Mouse (Mus musculus) 3134 (cell line): ENCODE measurements around the gene Fam24b.

Source experiments
- DNase-seq: peaks from one replicate; pipeline ENCODE4 v3.0.0-alpha.2; 2011; ENCODE audit warnings: low spot score; ENCODE audit not compliant: insufficient read length; ENCODE audit errors: extremely low read depth

The Fam24b gene

DNA sequence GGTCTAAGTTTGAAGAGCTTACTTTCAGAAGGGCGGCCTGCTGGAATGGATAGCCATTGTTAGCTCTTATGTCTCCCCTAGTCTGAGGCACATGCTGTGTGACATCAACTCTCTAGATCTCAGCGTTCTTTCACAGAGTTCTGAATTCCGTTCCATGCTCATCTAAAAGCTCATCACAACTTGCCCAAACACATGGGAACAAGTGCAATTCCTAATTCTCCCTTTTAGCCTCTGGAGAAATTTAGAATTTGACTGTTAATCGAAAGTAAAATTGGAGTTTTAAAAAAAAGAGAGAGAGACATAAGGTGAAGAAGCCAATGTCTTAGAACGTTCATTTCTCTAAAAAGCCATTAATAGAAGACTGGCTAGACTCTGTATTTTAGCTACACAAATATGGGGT, at the start of gene Fam24b:
Gene Fam24b (minus strand): TSS at position 101 of the 400 bp plus-strand sequence.
- DNase-seq = no peak

DNA sequence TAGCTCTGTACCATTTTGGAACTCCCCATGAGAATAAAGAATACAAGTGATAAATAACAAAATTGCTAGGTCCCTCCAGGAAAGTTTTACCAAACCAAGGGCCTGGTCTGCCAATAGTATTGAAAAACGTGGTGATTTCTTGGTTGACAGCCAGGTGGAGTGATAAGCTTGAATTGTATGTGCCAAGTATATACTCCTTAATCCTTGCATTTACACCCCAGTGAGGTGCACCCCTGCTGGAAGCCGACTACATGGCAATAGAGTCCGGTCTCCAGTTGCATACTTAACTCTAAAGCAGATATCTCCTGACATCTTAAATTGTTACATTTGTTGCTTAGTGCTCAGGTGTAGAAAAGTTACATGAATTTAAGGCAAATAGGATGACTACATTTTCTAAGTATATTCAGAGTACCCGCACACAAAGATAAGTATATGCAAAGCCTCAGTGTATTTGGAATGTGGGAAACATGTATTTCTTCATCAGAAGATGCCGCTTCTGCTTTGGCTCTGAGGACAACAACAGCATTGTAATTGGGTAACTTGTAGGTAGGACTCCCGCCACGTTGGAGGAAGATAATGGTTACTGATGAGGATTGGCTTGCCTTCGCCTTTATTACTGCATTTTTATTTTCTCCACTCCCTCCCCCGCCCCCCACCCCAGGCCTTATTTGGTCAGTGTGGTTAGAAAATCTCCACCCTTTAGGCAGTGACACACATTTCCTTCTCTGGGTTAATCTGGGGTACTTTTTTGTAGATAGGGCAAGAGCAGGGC, 42.8 kb upstream of the Fam24b start:
- no peak for DNase-seq

DNA sequence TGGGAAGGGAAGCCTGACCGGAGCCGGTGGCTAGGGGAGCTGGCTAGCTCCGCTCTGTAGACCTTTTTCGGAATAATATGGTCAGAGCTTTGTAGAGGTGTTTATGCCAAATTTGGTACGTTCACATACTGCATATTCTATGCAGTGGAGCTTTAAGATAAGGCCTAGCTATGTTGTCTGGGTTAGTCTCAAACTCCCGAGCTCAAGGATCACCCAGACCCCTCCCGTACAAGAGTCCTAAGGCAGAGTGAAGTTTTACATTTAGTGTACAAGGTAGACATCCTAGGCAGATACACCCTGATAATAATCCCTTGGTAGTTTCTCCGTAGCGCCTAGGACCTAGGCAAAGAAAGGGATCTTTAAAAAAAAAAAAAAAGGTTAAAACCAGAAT, 42.1 kb upstream of the Fam24b start:
- no peak for DNase-seq

DNA sequence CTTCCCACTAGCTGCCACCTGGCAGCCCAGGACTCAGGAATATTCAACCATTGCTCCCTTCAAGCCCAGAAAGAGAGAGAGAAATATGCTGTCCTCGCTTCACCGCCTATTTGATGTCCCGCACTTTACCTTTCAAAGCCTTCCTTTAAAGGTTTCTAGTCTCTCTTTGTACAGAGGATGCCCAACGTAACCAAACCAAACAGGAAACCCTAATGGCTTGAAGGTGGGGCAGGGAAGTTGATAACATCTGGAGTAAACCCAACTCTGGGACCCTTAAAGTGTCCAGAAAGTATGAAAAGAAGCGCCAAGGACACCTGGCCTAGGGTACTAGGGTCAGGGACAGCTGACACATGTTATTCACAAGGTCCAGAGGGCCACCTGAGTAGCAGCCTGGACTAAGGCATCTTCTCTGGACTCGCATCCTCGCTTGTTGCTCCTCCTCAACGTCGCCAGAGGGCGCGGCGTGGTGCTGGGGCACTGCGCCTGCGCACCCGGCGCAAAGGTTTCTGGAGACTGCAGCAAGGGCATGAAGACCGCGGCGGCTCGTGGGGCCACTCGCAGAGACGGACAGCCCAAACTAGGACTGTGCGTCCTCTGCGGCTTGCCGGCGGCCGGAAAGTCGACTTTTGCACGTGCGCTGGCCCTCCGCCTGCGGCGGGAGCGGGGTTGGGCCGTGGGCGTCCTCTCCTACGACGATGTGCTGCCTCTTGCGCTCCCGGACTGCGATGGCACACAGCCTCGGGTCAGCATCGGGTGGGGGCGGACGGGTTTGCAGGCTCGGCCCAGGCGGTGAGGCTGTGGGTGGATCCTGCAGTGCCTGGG, 41.5 kb upstream of the Fam24b start, which contains the start of gene Pstk:
Gene Pstk (plus strand): TSS at position 494 of the 822 bp plus-strand sequence.
- DNase-seq = peak; percentile 95

DNA sequence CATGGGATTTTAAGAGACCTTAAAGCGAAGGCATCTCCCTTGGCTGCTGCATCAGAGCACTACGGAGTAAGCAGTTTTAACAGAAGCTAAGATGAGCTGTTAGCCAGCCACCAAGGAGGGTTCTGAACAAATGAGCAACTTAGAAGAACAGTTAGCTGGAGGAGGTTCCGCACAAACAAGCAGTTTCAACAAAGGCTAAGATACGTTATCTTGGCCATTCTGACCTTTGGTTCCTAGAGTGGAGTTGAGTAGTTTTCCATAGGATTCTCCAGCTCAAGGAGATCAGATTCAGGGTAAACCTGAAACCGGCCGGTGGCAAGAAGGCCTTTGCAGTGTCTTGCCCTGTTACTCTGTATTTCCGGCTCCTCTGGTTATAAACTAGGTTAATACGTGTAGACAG, 34.8 kb upstream of the Fam24b start:
- no peak for DNase-seq

DNA sequence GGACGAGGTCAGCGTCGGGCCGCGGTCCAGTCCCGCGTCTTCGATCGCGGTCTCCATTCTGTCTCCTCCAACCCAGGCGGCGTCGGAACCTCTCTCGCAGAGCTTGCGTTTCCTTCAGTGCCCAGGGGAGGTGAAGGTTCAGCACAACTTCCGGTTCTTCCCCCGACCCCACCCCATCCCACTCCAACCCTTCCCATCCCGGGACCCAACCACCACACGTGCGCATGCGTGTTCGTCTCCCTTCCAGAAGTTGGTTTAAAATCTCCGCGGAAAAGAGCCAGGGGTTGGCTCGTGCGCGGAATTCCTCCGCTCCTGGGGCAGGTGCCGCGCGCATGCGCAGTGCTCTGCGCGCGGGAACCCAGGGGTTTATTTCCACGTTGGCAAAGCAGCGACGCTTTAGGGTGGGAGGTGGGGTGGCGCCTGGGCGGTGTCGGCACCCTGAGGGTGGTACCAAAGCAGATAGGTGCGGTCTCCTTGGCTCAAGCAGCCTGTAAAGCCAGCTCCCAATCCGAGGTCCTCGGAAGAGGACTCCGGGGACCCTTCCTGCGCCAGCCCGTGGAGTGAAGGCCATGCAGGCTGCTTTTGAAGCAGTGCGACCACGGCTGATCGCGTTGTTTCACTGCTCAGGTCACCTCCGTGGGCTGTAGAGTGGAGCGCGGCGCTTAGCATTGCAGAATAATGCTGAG, 33.4 kb upstream of the Fam24b start, which contains the start of gene 2310057M21Rik:
Gene 2310057M21Rik (minus strand): TSS at position 145 of the 686 bp plus-strand sequence.
- DNase-seq = peak; percentile 93

DNA sequence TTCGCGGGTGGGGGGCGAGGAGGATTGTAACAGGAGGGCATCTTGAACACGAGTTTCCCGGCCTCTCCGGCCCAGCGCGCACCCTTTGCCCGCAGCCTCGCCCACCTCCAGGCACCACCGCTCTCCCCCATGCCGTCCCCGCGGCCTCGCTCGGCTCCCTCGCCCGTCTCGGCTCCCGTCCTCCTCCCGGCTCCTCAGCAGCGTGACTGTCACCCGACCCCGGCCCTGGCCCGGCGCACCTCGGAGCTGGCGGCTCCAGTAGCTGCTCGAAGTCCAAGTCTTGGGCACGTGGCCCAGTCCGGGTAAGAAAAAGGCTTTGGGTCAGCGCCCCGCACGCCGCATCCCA, 32.9 kb upstream of the Fam24b start:
- no peak for DNase-seq

DNA sequence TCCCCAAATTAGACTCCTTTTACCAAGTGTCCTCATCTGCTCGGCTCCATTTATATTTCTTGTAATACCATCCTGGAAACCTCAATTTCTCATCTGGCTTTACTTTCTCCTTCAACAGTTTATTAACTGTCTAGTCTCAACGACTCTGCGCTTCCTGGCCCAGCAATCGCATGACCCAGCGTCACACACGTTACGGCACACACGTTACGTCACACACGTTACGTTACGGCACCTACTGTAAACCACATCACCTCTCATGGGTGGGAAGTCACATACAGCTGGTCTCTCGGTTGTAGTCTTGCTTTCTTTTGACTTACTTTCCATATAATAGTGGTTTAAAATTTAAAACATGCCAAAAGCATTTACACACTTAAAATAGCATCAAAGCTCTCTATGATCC, 26.8 kb upstream of the Fam24b start:
- DNase-seq = no peak

DNA sequence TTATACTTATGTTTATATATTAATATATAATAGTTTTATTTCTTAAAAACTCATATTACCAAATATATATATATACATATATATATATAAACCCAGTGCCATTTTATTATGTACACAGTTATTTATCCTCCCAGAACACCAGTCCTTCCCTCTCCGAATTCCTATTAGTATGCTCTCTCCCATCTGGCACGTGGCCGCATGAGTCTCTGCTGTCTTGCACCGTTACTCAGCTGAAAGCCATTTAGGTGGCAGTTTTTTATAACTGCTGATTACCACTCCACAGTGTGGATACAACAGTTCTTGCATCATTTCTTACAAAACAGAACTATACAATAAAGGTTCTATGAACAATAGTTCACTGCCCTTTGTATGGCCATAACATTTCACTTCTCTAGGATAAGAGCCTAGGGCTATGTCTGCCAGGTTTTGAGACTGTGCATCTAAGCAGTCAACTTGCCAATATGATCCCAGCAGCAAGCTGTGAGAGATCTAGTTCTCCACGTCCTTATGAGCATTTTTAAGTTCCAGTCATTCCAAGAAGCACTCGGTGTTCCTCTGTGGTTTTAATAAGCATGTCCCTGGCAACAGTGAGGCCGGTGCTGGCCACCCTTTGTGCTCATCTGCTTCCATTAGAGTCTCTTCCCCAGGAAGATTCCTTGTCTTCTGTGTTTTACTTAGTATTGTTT, 16.7 kb upstream of the Fam24b start:
- no peak for DNase-seq

DNA sequence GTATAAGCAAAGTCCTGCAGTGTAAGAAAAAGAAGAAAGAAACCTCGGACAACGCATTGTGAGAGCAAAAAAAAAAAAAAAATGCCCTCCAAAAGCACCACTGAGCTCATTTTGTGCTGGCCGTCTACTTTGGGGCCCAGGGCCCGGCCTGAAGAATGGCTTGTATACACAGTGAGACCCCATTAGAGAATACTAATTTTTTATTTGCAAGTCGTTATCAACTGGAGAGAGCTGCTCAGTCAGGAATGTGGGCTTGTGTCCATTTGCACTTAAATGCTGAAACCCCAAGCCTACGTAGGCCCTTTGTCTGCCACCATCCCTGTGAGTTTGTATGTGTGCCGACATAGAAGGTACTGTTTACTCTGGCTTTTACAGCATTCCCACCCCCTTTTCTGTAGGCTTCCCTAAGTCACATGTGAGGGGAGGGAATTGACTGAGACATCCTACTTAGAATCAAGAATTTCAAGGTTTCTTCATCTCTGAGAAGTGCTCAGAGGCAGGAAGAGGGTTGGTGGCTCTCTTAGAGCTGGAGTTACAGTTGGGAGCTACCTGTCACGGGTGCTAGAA, 8.3 kb upstream of the Fam24b start:
- DNase-seq = no peak

DNA sequence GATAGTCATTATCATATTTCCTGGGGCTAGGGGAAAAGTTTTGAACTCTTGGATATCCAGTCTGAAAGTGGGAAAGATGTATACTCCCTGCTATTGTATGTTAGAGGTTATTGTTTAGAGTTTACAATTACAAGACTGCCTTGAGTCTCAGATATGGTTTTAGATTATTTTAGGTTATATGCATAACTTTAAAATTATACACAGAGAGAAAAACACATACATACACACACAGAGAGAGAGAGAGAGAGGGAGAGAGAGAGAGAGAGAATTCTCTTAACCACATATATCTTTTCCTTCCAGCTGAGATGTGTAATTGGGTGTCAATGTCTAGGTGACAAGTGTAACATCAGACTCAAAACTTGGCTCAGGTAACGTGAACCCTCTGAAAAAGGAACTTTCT, 4.2 kb upstream of the Fam24b start, which contains the start of gene Fam24a:
Gene Fam24a (plus strand): TSS at position 301 of the 400 bp plus-strand sequence.
- DNase-seq = no peak

DNA sequence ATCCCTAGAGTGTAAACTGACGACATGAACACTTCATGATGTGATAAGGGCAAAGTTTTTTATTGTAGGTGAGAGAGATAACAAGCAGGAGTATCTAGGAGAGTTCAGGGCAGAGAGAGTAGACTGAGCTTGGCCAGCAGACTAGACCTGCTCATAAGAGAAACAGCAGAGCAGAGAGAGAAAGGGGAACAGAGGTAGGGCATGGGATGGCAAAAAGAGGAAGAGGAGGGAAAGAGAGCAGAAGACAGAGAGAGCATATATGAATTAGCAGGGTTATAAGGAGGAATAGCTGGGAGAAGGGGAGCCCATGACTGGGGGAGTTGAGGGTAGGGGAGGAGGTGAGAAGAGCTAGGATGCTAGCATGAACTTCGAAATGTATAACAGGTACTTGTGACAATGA, 2.4 kb upstream of the Fam24b start:
- DNase-seq = no peak

DNA sequence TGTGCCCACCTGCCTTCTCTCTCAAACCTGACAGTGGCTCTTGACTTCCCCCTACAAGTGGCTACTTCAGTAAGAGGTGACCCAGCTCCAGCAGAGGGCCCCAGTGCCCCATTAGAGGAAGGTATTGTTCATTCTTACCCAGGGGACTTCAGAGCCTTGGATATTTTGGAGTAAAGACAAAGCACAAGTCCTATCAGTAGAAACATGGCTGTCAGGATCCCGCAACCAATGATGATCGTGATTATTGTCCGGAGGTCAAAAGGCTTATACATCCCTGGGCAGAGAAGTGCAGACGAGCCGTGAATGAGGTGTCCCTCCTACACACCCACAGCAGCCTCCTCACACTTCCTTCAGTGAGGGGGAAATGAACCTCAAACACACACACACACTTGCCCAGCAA, 2.3 kb downstream of the Fam24b start:
- no peak for DNase-seq

DNA sequence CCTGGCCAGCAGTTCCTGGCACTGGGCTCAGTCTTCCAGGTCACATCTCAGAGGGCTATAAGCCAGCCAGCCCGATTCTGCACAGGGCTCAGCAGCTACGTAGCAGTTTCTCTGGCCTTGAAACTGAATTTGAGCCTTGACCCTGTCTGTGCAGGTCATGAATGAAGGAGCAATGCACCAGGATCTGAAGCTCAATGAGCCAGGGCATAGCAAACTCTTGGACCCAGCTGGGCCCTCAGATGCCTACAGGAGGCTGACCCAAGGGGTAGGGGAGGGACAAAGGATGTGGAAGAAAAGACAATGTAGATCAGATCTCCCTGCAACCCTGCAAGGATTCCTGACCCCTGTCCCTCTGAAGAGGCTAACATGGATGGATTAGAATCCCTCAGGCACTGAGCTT, 7.1 kb downstream of the Fam24b start, which contains the start of gene Cuzd1:
Gene Cuzd1 (minus strand): TSS at position 101 of the 400 bp plus-strand sequence.
- DNase-seq = no peak

DNA sequence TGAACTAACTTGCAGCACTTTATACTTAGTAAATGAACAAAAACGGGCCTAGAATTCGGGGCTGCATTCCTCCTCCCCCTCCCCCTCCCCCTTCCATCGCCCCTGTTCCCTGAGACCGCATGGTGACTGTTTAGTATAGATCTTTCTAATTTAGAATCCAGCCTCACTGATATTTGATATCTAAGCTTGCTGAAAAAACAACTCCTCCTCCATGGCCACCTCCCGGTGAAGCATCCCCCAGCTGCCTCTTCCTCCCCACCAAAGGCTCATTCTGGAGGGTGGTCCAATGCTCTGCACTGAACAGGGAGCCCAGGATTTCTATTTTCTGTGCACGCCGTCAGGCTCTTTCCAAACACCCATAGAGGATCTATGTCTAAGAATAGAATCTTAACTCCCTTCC, 11.0 kb downstream of the Fam24b start:
- no peak for DNase-seq

DNA sequence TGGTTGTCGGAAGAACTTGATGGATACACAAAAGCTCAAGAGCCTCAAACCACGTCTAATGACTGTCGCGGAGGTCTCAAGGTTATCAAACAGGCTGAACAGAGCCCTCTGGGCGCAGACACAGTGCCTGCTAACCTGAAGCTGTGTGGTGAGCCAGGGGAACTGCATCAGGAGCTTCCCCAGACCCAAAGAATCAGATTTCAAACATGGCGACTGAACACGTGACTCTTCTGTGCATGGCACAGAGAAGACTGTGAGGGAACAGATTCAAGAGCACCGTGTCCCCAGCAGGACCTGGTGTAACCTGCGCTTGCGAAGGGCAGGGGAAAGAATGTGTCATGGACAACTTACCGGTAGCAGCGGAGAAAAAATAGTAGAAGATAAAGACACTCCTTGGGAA, 11.7 kb downstream of the Fam24b start:
- DNase-seq = no peak

DNA sequence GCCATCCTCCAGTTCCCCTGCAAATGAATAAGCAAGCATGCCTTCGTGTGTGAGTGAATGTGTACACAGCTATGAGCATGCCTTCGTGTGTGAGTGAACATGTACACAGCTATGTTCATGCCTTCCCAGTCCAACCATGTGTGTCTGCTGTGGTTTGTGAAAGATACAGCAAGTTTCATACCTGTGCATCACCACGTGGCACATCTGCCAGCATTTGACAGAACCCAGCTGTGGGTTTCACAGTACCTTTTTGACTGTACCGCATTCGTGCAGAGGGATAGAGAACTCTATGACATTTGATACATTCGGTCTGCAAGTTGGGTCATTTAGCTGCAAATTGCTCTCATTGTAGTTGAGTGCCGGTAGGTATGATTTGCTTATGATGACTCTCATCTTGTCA, 14.8 kb downstream of the Fam24b start:
- DNase-seq = no peak

DNA sequence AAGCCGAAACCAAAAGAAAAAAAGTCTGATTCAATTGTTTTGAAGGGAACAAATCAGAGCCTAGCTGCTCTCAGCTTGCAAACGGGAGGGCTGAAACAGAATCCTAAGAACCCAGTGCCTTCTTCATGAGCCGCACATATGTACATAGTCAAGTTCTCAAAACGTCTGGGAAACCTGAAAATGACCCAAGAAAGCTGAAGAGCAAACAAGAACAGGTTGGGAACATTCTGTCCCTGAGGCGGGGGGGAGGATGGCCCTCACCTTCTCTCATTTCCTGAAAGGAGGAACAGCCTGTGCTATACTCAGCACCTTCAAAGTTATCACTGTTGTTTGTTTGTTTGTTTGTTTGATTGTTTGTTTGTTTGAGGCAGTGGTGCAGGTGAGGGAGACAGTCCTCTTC, 22.6 kb downstream of the Fam24b start:
- no peak for DNase-seq

DNA sequence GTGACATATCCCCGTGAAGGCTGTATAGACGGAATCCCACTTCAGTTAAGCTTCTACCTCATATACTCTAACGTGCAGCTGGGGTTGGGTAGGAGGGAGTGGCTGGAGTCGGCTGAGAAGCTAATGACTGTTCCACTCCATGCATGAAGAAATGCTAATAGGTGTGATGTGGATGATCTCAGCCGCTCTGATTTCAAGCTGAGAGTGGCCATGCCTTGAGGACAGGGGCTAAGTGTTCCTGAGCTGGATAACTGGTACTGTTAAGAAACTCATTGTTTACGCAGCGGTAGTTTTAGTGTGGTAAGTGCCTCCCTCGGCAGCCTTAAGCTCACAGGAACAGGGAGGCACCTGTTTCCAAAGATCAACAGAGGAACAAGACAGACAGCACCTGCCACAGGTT, 26.0 kb downstream of the Fam24b start:
- DNase-seq = no peak

DNA sequence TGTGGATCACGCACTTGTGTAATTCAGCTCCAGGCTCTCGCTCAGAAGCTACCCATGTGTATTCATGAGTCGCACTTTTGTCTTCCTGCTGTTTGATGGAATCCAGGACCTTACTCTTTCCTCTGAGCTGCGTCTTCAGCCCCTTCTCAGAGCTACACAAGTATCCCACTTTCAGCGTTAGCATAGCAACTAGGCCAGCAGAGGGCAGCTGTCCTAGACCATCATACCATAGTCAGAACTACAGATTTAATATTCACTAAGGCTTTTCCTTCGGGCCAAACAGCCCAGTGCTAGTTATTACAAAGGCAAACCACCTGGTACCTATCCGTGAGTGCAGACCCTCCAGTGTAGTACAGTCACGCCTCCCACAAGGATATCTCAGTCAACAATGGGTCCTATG, 32.2 kb downstream of the Fam24b start:
- DNase-seq = no peak
